Mouse (Mus musculus) retina, adult 2 months (tissue): ENCODE data around the gene Tigit.

Source experiments
- DNase-seq: peaks from one replicate; pipeline ENCODE4 v3.0.0-alpha.2; 2012; ENCODE audit warnings: low read depth, low spot score

The Tigit gene

DNA sequence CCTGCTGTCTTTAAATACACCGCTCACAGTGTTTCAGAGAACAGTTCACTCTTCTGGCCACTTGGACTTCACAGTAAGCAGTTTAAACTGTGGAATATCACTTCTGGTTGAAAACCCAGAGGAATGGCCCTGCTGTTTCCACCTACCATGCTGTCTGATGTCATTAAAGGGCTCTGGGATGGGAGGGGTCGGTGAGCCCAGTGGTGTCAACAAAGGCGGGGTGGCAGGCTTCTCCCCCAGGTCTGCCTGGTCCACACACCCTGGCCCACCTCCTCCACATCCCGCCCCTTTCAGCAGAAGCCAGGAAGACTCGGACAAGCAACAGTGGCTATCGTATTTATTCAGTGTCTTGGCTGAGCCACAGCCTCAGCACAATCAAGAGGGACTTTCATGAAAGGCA is 44.7 kb downstream of the Tigit start:
- no peak for DNase-seq

DNA sequence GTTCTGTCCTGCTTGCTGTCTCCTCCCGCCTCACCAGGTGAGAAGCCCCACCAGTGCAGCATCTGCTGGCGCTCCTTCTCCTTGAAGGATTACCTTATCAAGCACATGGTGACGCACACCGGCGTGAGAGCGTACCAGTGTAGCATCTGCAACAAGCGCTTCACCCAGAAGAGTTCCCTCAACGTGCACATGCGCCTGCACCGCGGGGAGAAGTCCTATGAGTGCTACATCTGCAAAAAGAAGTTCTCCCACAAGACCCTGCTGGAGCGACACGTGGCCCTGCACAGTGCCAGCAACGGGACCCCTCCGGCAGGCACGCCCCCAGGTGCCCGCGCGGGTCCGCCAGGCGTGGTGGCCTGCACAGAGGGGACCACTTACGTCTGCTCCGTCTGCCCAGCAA is 45.7 kb downstream of the Tigit start:
- DNase-seq: no peak

DNA sequence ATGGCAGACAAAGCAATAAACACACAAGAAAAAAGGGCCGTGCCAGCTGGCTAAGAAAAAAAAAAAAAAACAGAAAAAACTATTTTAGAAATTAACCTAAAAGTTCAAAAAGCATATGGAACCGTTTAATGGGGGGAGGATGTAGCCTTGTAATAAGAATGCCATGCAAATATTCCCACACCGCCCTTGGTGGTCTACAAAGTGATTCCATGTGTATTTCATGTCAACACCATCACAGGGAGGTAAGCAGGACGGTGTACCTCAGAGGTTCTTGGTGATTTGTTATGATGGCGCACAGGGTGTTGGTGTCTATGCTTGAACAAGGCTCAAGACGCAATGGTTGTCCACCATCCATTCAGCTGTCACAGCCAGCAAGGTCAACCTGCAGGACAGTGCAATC is 46.6 kb downstream of the Tigit start:
- no peak for DNase-seq

DNA sequence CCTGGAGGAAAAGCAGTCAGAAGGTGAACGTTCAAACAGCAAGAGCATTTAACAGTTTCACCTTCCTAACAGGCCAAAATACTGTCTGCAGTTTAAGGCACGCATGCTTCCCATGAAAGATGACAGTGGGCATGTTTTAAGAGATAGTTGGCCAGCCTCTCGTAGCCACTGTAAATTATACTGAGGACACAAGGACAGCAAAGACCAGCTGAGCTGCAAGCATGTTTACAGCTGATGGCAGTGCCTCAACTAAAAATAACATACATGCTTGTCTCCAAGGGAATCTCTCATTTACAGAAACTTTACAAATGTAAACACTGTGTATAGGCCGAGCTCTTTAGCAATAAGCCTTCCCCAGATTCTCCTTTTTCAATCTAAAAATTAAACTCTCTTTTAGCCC is 47.6 kb downstream of the Tigit start:
- DNase-seq: no peak

DNA sequence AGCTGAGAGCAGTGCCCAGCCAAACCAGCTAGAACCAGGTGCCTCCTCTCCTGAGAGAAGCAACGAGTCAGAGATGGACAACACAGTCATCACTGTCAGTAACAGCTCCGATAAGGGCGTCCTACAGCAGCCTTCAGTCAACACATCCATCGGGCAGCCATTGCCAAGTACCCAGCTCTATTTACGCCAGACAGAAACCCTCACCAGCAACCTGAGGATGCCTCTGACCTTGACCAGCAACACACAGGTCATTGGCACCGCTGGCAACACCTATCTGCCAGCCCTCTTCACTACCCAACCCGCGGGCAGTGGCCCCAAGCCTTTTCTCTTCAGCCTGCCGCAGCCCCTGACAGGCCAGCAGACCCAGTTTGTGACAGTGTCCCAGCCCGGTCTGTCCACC is 53.6 kb downstream of the Tigit start:
- no peak for DNase-seq

DNA sequence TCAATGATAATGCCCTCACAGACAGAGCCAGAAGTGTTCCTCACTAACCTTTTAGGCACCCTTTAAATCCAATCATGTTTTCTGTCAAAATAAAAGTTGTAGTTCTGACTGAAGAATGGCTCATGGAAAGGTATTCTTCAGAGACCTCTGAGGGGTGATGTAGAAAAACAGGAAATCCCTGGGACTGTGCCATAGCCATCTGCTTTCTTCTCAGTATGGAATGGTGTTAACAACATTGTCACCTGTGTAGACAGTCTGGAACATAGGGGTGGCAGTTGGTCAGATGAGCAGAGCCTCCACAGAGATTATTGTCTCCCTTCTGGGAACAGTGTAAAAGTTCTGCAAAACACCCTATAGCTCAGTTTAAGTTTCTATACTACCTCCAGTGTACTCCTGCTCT is 55.9 kb downstream of the Tigit start:
- no peak for DNase-seq

DNA sequence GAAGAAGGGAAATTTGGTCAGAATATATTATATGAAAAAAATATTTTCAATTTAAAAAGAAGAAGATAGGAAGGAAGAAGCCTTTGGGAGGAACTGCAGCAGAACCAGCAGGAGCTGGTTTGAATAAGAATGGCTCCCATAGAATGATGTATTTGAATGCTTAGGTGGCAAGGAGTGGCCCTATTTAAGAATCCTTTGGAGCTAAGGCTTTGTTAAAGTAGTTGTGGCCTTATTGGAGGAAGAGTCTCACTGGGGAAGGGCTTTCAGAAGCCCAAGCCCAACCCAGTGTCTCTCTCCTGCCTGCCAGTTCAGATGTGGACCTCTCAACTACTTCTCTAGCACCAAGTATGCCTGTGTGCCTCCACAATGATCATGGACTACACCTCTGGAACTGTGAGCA is 56.9 kb downstream of the Tigit start:
- DNase-seq: no peak

DNA sequence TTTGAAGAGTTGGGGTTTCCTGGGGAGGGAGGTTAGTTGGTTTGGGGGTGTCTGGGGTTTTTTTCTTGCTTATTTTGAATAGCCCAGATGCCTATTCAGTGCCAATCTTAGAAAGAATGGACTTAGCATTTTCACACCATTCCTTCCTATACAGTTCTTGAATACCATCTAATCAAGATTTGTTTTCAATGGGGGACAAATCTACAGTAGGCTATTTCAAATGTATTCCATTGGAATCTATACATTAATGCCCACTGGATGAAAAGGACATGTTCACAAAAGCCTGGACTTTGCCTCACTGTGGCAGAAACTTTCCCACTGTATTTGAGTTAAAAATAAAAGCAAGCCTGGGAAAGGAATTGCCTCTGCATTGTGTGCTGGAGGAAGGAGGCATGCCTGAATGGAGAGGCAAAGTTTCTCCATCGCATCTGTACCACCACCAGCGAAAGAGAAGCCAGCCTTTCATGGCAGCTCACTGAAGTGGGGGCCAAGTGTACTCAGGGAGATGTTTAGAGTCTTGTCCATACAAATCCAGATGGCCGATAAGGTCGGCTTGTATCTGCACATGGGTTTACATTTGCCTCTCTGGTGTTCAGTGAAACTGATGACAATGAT is 59.4 kb downstream of the Tigit start:
- no peak for DNase-seq

DNA sequence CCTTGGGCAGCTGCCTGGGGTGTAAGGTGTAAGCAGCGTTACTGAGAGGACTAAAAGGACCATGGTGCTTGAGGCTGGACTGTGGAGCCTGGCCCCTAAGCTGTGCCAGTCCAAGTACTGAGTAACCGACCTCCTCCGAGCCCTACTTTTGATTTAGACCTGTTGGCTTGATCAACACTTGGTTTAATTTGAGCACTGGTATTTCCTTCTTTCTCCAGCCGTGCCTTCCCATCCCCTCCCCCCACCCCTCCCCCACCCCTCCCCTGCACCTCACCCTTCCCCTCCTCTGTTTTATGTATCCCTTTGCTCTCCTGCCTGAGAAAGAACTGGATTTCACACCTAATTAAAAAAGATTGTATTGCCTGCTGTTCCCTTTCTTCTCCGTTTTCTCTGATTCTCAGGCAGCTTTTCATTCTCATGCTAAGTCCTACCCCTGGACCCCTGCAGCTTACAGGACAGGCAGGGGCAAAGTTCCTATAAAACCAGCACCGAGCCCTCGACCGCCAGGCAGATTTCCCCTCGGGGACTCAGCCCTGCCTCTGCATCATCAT is 60.3 kb downstream of the Tigit start:
- DNase-seq: no peak

DNA sequence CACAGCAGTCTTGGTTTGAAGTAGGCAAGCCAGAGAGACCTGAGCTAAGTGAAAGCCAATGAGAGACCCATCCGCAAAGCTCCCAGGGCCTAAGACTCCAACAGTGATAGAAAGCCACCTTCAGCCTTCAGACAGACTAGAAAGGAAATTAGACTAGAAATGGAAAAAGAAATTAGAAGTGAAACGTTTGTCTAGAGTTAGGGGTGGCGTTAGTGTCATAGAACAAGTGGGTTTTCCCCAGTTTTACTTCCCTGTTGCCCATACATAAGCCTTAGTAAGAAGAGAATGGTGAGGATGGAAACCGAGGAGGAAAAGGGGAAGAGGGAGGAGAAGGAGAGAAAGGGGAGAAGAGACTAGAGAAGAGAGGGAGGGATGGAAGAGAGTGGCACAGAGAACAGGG is 61.4 kb downstream of the Tigit start:
- DNase-seq: no peak

DNA sequence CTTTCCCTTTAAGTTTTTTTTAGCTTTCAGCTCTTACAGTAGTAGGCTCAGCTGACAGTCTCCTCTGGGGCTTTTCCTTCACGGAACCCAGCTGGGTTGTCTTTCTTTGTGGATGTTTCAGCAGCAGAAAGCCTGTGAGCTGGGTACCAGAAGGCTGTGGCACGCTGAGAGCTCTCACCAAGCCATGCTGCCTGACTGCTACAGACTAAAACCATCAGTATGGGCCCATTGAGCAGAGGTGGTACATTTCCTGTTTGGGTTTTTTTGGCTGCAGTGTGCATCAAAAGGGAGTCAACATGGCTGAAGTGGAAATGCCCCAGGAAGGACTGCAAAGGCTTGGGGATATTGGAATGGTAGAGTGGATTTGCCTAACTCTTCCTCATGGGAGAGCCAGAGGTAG is 64.2 kb downstream of the Tigit start:
- DNase-seq: no peak
